Mouse (Mus musculus) hindbrain, embryonic 16.5 days (tissue): ENCODE measurements around the gene Sox5. TPM values are rescaled to one million over a fixed set of nuclear protein-coding genes. Genes with fewer than 3 reads are reported as not detected.

ENCODE experiments used
- ATAC-seq: fragments of 200-750 bp; cut with Nextera tagmentation; 2 replicates; pipeline ENCODE4 v1.8.0; 2017; ENCODE audit warnings: moderate TSS enrichment, moderate library complexity
- H3K27ac ChIP-seq: fragments of 300-500 bp; sonication (generic); 2 replicates; pipeline ENCODE4 v1.5.1; 2014; ENCODE audit warnings: low read depth, mild to moderate bottlenecking, control low read depth, low read length, moderate library complexity
- H3K27me3 ChIP-seq: fragments of 300-500 bp; sonication (generic); replicated peaks from 2 replicates; pipeline ENCODE4 v1.6.1; 2014; ENCODE audit warnings: low read length; ENCODE audit not compliant: control insufficient read depth, insufficient read depth
- H3K36me3 ChIP-seq: fragments of 300-500 bp; sonication (generic); 2 replicates; pipeline ENCODE4 v1.6.1; 2014; ENCODE audit warnings: mild to moderate bottlenecking, low read length, moderate library complexity, mixed read lengths; ENCODE audit not compliant: control insufficient read depth, insufficient read depth
- H3K4me1 ChIP-seq: fragments of 300-500 bp; sonication (generic); 2 replicates; pipeline ENCODE4 v1.6.1; 2014; ENCODE audit warnings: low read depth, low read length; ENCODE audit not compliant: control insufficient read depth, insufficient read depth
- H3K4me2 ChIP-seq: fragments of 300-500 bp; sonication (generic); 2 replicates; pipeline ENCODE4 v1.6.1; 2014; ENCODE audit warnings: mild to moderate bottlenecking, low read length, control low read depth, moderate library complexity
- H3K4me3 ChIP-seq: fragments of 300-500 bp; sonication (generic); 2 replicates; pipeline ENCODE4 v1.5.1; 2014; ENCODE audit warnings: mild to moderate bottlenecking, low read length, control low read depth, moderate library complexity
- H3K9ac ChIP-seq: fragments of 300-500 bp; sonication (generic); 2 replicates; pipeline ENCODE4 v1.6.1; 2014; ENCODE audit warnings: low read depth, mild to moderate bottlenecking, control low read depth, low read length, moderate library complexity
- H3K9me3 ChIP-seq: fragments of 300-500 bp; sonication (generic); 2 replicates; pipeline ENCODE4 v1.6.1; 2014; ENCODE audit warnings: mild to moderate bottlenecking, low read length, moderate library complexity; ENCODE audit not compliant: control insufficient read depth
- WGBS: fragments of 180-500 bp; shearing (Covaris S2); extraction: QIAGEN DNeasy Blood & Tissue Kit; methylation state at CpG from one replicate; pipeline ENCODE4 v1.1.7; 2014; 5-methylcytosine and 5-hydroxymethylcytosine counted together
- polyA plus RNA-seq: library from polyadenylated mRNA; unstranded; fragments of >200 nt; fragmentation: Nextera tagmentation; extraction: Ambion mirVana; gene quantifications from 2 replicates; pipeline ENCODE4 v1.2.1, GENCODE M21; 2015

Sox5 gene
- polyA plus RNA-seq, 1 experiment from 2014 or later = 40.7 TPM

DNA sequence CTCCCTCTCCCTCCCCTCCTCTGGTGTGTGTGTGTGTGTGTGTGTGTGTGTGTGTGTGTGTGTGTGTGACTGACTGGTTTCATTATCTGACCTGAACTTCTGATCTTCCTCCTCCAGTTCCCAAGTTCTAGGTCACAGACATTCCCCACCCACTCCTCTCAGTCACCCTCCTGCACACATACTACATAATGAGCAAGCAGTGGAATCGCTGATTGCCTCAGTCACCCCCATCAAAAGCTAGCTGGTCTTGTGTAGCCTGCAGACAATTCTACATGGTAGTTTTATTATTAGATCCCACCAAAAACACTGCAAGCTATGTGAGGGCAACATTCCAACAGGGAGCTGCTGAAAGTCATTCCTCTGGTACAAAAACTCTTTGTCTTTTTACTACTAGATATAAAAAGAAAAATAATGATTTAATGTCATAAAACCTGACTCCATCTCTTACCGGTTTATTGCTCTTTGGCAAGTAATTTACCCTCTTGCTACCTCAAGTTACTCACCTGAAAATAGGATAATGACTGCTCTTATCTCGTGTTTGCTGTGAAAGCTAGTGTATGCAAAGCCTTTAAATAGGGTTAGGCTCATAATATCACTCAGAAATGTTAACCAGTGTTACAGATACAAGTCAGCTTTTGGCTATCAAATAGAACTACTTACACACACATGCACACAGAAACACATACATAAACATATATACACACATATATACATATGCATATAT, 733.4 kb downstream of the Sox5 start:
- Histone ChIP-seq H3K9me3 (no peaks in the 10 kb centered on the region), H3K27me3 (no peaks in the 10 kb centered on the region), H3K36me3 (no peaks in the 10 kb centered on the region), H3K4me1 (peaks cover 7% of the 10 kb centered on the region; the same call in 1 of the 2 replicates), H3K4me3 (no peak overlapping the region), H3K4me2 (no peak overlapping the region), H3K9ac (no peak overlapping the region), H3K27ac (no peak overlapping the region)
- WGBS = 78% methylated on average over 3 of the region's 3 CpGs
- ATAC-seq = no peak

DNA sequence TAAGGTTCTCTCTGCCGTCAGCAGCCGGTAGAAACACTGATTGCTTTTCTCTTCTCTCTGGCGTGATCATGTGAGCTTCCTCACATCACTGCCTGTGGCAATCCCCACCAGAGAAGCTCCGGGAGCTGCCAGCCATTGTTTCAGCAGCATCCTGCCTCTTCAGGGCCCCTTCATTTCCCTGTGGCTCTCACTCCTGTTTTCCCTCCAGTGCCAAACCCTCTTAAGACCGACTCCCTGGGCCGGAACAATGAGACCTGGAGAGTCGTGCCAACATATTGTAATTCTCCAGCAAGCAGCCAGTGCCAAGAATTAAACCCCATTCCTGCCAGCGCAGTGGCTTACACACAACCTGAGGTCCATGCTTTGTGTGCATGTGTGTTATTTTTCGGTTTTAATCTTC, 736.3 kb downstream of the Sox5 start:
- Histone ChIP-seq H3K4me2 (peak overlapping the region; percentile 32), H3K9me3 (no peaks in the 10 kb centered on the region), H3K4me1 (peaks cover 12% of the 10 kb centered on the region; the same call in 1 of the 2 replicates), H3K27ac (peak overlapping the region; percentile 57), H3K27me3 (no peaks in the 10 kb centered on the region), H3K9ac (peak overlapping the region; percentile 26; the same call in 1 of the 2 replicates), H3K36me3 (no peaks in the 10 kb centered on the region), H3K4me3 (no peak overlapping the region)
- 22% methylated on average over 9 of the region's 9 CpGs for WGBS
- ATAC-seq = peak; percentile 80

DNA sequence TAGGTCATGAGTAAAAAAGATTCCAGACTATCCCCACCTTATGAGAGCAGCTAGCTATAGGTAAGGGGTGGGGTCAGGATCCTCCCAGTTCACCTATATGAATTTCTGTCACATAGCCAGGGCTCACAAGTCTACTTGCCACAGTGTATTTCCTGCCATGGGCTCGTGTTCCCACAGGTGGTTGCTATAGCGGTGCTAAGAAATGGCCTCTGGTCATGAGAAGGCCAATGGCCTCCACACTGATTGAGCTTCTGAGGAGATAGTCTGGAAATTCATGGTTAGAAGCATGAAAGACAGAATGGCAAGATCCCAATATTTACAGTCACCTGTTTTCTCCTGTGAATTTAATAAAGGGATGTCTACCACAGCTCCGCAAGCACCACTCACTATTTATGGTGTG, 737.4 kb downstream of the Sox5 start:
- Histone ChIP-seq H3K27me3 (no peaks in the 10 kb centered on the region), H3K9ac (no peak overlapping the region), H3K4me1 (peaks cover 12% of the 10 kb centered on the region), H3K4me3 (no peak overlapping the region), H3K4me2 (no peak overlapping the region), H3K27ac (no peak overlapping the region), H3K36me3 (no peaks in the 10 kb centered on the region), H3K9me3 (no peaks in the 10 kb centered on the region)
- WGBS = 89% methylated on average over 3 of the region's 3 CpGs
- ATAC-seq = no peak

DNA sequence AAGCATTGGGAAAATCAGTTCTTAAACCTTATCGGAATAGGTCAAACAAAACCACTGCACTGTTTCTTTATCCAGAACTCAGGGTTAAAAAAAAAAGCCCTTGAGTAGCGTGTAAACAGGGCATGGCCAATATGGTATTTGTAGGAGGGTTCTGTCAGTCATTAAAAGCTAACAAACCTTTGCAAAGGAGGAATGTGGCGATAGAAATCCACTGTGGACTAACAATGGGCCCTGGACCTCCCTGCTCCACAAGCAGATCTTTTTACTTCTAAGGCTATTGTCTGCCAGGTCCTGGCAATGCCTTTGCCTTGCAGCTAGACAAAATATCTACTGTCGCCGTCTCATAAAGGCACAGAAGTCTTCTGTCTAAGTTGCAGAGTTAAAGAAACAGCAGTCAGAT, 738.8 kb downstream of the Sox5 start:
- ATAC-seq = no peak
- Histone ChIP-seq H3K27me3 (no peaks in the 10 kb centered on the region), H3K27ac (no peak overlapping the region), H3K9ac (no peak overlapping the region), H3K36me3 (no peaks in the 10 kb centered on the region), H3K9me3 (no peaks in the 10 kb centered on the region), H3K4me3 (no peak overlapping the region), H3K4me1 (peaks cover 15% of the 10 kb centered on the region), H3K4me2 (no peak overlapping the region)
- 16% methylated on average over 5 of the region's 5 CpGs for WGBS

DNA sequence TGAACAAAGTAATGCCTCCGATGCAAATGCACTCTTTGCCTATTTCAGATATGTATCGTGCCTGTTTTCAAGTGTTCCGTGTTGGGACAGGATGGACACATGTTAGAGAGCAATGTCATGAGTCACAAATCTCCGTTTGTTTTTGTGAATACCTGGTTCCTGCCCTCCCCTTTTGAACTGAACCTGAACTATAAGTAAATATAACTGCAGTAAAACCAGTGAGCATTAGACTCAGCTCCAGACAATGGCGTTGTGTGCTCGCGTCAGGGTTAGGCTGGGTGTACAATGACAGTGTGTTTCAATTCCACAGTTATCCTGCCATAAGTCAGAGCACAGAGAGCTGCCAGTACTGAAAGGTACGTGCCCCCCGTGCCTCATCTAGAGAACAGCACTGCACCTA, 739.8 kb downstream of the Sox5 start:
- H3K27me3 ChIP-seq = no peaks in the 10 kb centered on the region
- 52% methylated on average over 9 of the region's 9 CpGs for WGBS
- no peak overlapping the region for H3K4me3 ChIP-seq
- no peaks in the 10 kb centered on the region for H3K9me3 ChIP-seq
- no peak overlapping the region for H3K27ac ChIP-seq
- ATAC-seq = no peak
- H3K9ac ChIP-seq = no peak overlapping the region
- H3K4me2 ChIP-seq = no peak overlapping the region
- peaks cover 15% of the 10 kb centered on the region for H3K4me1 ChIP-seq
- H3K36me3 ChIP-seq = no peaks in the 10 kb centered on the region

DNA sequence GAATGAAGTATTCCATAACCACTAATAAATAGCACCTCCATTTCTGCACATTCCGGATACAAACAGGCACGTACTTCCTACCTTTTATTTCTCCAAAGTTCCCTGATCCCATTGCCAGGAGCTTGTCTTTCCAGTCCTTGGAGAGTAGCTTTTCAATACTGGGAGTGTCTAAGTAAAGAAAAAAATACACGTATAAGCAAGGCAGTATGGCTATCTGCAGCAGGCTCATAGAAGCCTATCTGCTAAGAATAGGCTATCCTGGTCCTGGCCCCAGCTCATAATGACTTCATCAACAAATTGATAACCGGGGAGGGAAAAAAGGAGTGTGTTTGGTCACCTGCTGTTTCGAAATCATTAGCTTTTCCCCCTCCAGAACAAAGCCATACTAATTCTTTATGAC, 740.6 kb downstream of the Sox5 start:
- Histone ChIP-seq H3K4me2 (no peak overlapping the region), H3K27ac (no peak overlapping the region), H3K4me1 (peaks cover 15% of the 10 kb centered on the region), H3K4me3 (no peak overlapping the region), H3K9ac (no peak overlapping the region), H3K36me3 (no peaks in the 10 kb centered on the region), H3K27me3 (no peaks in the 10 kb centered on the region), H3K9me3 (no peaks in the 10 kb centered on the region)
- no peak for ATAC-seq
- WGBS = 48% methylated on average over 5 of the region's 5 CpGs

DNA sequence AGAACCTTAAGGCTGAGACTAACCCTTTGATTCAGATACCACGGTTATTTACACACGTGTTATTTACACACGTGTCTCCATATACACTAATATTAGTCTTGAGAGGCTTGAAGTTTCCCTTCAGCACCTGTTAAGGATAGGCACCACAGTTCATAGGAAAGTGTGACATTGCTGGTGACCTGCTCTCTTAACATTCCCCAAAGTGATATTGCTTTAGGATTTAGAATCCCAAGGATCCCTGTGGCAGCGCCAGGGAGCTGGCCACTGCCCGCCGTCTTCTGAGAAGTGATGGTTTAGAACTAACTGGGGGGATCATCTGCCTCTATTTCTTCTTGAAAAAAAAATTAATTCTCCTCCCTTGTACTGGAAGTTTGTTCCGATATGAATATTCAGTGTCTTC, 741.4 kb downstream of the Sox5 start:
- no peak for ATAC-seq
- peaks cover 10% of the 10 kb centered on the region for H3K4me1 ChIP-seq
- WGBS = 92% methylated on average over 7 of the region's 7 CpGs

DNA sequence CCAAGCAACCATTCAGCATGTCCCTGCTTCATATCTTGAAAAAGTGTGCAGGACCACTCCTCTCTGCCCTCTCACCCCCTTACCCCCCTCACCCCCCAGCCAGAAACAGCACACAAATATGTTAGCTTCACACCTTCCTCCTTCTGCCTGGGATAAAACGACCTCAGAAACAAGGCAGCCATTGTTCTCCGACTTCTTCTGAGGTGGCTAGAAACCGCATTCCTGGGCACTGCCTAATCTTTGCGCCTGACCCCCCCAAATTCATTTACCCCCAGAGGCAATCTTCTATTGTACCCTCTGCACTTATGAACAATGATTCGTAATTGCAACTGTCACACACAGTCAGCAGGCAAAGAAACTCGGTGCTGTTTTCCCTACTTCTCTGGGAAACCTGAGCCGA, 742.6 kb downstream of the Sox5 start:
- Histone ChIP-seq H3K4me3 (no peak overlapping the region), H3K27ac (peak overlapping the region; percentile 44; the same call in 1 of the 2 replicates), H3K9me3 (no peaks in the 10 kb centered on the region), H3K27me3 (no peaks in the 10 kb centered on the region), H3K36me3 (no peaks in the 10 kb centered on the region), H3K9ac (no peak overlapping the region), H3K4me1 (peaks cover 9% of the 10 kb centered on the region), H3K4me2 (peak overlapping the region; percentile 8; the same call in 1 of the 2 replicates)
- 25% methylated on average over 7 of the region's 7 CpGs for WGBS
- ATAC-seq = no peak

More for the DNA sequence above, 741.4 kb downstream of the Sox5 start:
- no peak overlapping the region for H3K9ac ChIP-seq
- no peaks in the 10 kb centered on the region for H3K36me3 ChIP-seq
- no peak overlapping the region for H3K4me2 ChIP-seq
- H3K27me3 ChIP-seq = no peaks in the 10 kb centered on the region
- no peak overlapping the region for H3K4me3 ChIP-seq
- H3K9me3 ChIP-seq = no peaks in the 10 kb centered on the region
- H3K27ac ChIP-seq = no peak overlapping the region

DNA sequence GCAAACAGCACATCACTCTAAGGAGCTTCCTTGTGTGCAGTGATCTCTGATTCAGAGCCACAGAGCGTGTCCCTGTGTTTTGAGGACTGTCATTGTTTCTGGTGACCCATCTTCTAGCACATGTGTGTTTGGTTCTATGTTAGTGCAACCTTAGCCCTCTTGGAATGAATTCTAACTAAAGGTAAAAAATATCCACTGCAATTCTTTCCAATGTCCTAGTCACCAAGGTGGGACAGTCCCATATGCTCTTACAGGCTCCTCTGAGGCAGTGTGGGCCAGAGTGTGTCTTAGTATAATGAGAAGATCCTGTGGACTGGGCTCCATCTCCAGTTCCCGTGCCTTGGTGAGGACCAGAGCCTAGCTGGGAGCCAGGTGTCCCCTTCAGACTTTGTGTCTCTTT, 748.6 kb downstream of the Sox5 start:
- no peak overlapping the region for H3K27ac ChIP-seq
- no peak for ATAC-seq
- H3K4me1 ChIP-seq = no peaks in the 10 kb centered on the region
- H3K36me3 ChIP-seq = no peaks in the 10 kb centered on the region
- 96% methylated on average over 2 of the region's 2 CpGs for WGBS
- no peak overlapping the region for H3K9ac ChIP-seq
- H3K27me3 ChIP-seq = no peaks in the 10 kb centered on the region
- no peaks in the 10 kb centered on the region; the same call in 1 of the 2 replicates for H3K9me3 ChIP-seq
- H3K4me2 ChIP-seq = no peak overlapping the region
- H3K4me3 ChIP-seq = no peak overlapping the region
